Mouse (Mus musculus) layer of hippocampus, postnatal 10 days (tissue): Measurements from ENCODE around the gene Olfr1176. TPM values are rescaled to one million over a fixed set of nuclear protein-coding genes. Genes with fewer than 3 reads are reported as not detected.

Experiments
- DNase-seq, 2 experiments: peaks; one replicate each; pipeline ENCODE4 v3.0.0; 2021; ENCODE audit warnings: low spot score in 2 of 2
- long read RNA-seq: library from polyadenylated mRNA; stranded (forward); transcript quantifications from one replicate; pipeline ENCODE4 v2.0.0, GENCODE M21; 2023
- total RNA-seq, 2 experiments: library from RNA; stranded (reverse); gene quantifications; 2 replicates each; pipeline ENCODE4 v1.2.3; 2021

Gene Olfr1176
- not detected for total RNA-seq
- long read RNA-seq = 0 reads

DNA sequence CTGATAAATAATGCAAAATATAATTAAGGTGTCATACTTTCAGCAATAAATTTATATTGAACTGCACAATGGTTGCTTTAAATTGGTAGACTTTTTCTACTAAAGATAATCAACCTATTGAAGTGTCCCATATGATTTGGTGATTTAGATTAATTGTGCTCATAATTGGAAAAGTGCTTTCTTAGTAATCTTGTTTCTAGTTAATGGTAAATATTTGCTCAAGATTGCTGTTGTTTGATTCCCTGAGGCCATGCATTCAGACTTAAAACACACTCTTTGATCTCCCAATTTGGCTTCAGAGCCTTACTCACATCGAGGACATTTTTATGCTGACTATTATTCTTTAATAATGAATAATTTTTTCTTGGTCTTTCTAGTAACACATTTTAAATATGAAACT is at the start of gene Olfr1176:
Gene Olfr1176, plus strand, starts transcription at position 301 of the 400 bp plus-strand sequence.
- DNase-seq = no peak

DNA sequence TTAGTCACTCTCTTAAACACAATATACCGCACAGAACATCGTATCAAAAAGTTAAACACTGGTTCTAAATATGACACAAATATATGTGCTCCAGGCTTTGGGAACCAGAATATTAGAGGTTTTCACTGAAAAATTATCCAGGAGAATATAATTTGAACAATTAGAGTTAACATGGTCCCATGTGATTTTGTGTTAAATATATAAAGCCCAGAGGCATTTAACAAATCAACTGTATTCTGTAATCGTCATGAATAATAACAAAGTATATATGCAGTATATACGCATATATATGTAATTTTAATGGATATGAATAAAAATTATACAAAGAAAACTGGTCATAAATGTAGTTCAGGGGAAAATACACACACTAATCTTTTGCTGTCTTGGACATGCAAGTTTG is 21.5 kb upstream of the Olfr1176 start, which contains the start of gene Olfr1174-ps:
Gene Olfr1174-ps, minus strand, starts transcription at position 101 of the 400 bp plus-strand sequence.
- DNase-seq = no peak

DNA sequence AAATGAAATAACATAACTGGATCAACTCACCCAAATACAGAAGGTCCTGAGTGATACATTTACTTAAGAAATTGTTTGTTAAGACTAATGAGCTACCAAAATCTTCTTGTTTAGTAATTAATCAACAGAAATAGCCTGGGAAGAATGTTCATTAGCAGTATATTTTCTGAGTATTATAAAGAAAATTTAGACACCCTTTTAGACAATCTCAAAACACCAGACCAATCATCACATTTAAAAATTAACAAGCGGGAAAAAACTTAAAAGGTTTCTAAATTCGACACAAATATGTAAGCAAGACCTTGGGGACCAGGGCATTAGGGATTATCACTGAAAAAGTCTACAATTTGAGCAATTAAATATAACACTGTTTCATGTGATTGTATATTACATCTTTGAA is 9.4 kb upstream of the Olfr1176 start, which contains the start of gene Olfr1175-ps:
Gene Olfr1175-ps, minus strand, starts transcription at position 101 of the 400 bp plus-strand sequence.
- no peak for DNase-seq

DNA sequence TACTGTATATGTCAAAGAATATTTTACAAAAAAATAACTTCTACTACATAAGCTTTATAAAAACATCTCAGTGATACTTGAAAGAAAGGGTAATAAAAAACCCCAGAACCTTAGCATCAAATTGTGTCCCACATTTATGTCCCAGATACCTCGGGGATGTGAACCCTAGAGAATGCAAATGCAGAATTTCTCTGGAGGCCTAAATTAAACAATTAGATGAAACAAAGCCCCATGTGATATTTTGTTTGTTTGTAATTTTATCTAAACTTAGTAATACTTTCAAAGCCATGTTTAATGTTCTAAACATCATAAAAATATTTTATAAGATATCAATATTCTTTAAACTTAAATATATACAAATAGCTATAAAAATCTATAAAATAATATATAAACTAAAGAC is 9.9 kb downstream of the Olfr1176 start, which contains the start of gene Olfr1177-ps:
Gene Olfr1177-ps, minus strand, starts transcription at position 101 of the 400 bp plus-strand sequence.
- DNase-seq = no peak

DNA sequence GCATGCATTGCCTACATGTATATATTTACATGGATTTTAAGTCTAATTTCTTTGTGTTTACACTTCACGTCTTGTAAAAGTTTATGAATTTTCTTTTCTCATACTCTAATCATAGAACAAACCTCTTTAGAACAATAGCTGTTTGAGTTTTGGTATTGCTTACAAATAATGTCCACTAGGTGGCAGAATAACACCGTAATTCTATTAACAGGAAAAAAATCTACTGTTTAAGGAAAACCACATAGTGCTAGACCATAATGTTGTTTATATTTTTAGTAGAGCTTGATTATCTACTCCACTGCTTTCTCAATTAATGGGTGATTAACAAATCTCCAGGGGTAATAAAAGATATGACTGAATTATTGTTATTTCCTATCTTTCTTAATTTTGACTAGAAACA is 19.8 kb downstream of the Olfr1176 start:
- no peak for DNase-seq

DNA sequence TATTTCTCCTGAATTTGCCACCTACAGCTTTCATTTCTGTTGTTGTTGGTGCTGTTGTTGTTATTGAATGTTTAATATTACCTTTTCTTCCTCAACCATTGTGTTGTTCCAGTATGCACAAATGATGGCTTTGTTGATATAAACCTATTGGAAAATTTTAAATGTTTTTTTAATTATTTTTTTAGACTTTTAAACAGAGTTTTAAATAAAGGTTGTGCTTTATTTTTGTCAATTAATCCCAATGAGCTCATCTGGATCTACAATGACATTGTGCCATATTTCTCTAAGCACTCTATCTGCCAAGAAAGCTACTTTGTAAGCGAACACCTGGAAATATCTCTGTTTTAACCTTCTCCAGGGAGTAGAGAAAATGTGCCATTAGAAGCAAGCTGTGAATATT is 50.2 kb downstream of the Olfr1176 start, which contains the start of gene Olfr1178:
Gene Olfr1178, plus strand, starts transcription at position 301 of the 400 bp plus-strand sequence.
- no peak for DNase-seq

Other genes with a start within 250 kb of the Olfr1176 start
- gene Olfr1164, start 242.8 kb upstream of the Olfr1176 start, total RNA-seq = not detected
- not detected for gene Olfr1166, start 208.4 kb upstream of the Olfr1176 start, total RNA-seq
- not detected for gene Olfr1167, start 181.5 kb upstream of the Olfr1176 start, total RNA-seq
- gene Olfr1168, start 154.8 kb upstream of the Olfr1176 start, total RNA-seq = not detected
- not detected for gene Olfr1170, start 108.4 kb upstream of the Olfr1176 start, total RNA-seq
- not detected for gene Olfr1173, start 56.8 kb upstream of the Olfr1176 start, total RNA-seq
- gene Olfr1174-ps, start 21.6 kb upstream of the Olfr1176 start, total RNA-seq = not detected
- not detected for gene Olfr1175-ps, start 9.5 kb upstream of the Olfr1176 start, total RNA-seq
- not detected for gene Olfr1177-ps, start 9.8 kb downstream of the Olfr1176 start, total RNA-seq
- not detected for gene Olfr1178, start 50.3 kb downstream of the Olfr1176 start, total RNA-seq
- gene Olfr1179, start 69.7 kb downstream of the Olfr1176 start, total RNA-seq = not detected
- gene Olfr1180, start 82.4 kb downstream of the Olfr1176 start, total RNA-seq = not detected
- not detected for gene Olfr1181, start 89.5 kb downstream of the Olfr1176 start, total RNA-seq
- not detected for gene Gm13757, start 112.4 kb downstream of the Olfr1176 start, total RNA-seq
- gene Olfr1183, start 118.1 kb downstream of the Olfr1176 start, total RNA-seq = not detected
- gene Olfr1184, start 146.9 kb downstream of the Olfr1176 start, total RNA-seq = not detected
- gene Olfr1185-ps1, start 156.6 kb downstream of the Olfr1176 start, total RNA-seq = not detected
- gene Olfr1186, start 181.8 kb downstream of the Olfr1176 start, total RNA-seq = not detected
- gene Olfr1188, start 220.2 kb downstream of the Olfr1176 start, total RNA-seq = not detected
- not detected for gene Olfr1189, start 249.7 kb downstream of the Olfr1176 start, total RNA-seq